Mouse (Mus musculus): ENCODE measurements around the gene Ntrk2. TPM values are rescaled to one million over a fixed set of nuclear protein-coding genes. Genes with fewer than 3 reads are reported as not detected.

Ntrk2 gene
- polyA plus RNA-seq, 1 experiment from 2014 or later: 4.7 TPM

DNA sequence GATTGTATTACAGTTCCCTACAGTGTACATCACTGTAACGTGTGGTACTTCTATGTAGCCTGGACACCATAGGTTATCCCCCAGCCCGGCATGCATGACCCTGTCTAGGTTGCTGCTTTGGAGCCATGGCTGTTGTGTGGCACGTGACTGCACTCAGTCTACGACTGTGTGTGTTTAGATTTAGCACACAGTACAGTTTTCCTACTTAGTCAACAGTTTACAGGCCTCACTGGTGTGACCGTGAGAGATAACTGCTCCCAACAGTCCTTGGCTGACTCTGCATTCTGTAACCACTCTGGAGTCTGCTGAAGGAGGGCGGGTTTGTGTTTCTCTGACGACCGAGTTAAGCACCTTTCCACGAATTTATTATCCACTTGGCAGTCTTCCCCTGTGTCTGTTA, 370.1 kb downstream of the Ntrk2 start:
- Histone ChIP-seq H3K36me3 (no peaks in the 10 kb centered on the region), H3K4me3 (no peak overlapping the region), H3K9me3 (no peaks in the 10 kb centered on the region), H3K27me3 (replicated peaks) (no peaks in the 10 kb centered on the region), H3K9ac (no peak overlapping the region), H3K27ac (replicated peaks) (no peak overlapping the region), H3K4me2 (no peak overlapping the region), H3K4me1 (0 out of 2 replicates have a peak, but pooled peaks cover under 1% of the 10 kb centered on the region)
- WGBS: 69% methylated on average over 9 of the region's 9 CpGs
- no peak for ATAC-seq (ENCODE audit: extremely low read depth, insufficient number of reproducible peaks, low FRiP score, low TSS enrichment)

GRCm38 (mm10) chr13:59177003-59177402, 370.6 kb downstream of the Ntrk2 start:
- no peak overlapping the region for H3K9ac ChIP-seq
- H3K9me3 ChIP-seq: no peaks in the 10 kb centered on the region
- H3K4me3 ChIP-seq: no peak overlapping the region
- no peaks in the 10 kb centered on the region for H3K27me3 ChIP-seq (replicated peaks)
- H3K4me2 ChIP-seq: no peak overlapping the region
- no peaks in the 10 kb centered on the region for H3K36me3 ChIP-seq
- WGBS: 78% methylated on average over 9 of the region's 9 CpGs
- ATAC-seq (ENCODE audit: extremely low read depth, insufficient number of reproducible peaks, low FRiP score, low TSS enrichment): no peak
- H3K27ac ChIP-seq (replicated peaks): no peak overlapping the region
- 0 out of 2 replicates have a peak, but pooled peaks cover 3% of the 10 kb centered on the region for H3K4me1 ChIP-seq

DNA sequence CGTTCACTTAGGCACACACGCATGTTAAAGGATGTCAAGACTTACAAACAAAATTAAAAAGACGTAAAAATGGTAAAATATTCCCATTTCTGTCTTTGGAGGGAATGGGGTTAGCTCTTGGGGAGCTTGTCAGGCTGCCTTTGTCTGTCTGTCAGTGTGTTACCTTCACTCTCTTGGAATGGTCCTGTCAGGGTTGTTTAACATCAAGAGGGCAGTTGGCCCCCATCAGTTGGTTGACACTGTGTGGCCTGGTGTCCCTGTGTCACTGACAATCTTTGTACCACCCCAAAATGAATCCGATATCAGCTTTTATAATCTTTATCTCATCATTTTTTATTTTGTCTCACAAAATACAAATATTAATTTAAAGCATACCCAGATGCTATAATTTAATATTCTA, 373.6 kb downstream of the Ntrk2 start:
- Histone ChIP-seq H3K36me3 (no peaks in the 10 kb centered on the region), H3K4me1 (0 out of 2 replicates have a peak, but pooled peaks cover 3% of the 10 kb centered on the region), H3K27me3 (replicated peaks) (no peaks in the 10 kb centered on the region), H3K4me3 (no peak overlapping the region), H3K27ac (replicated peaks) (no peak overlapping the region), H3K9me3 (no peaks in the 10 kb centered on the region), H3K4me2 (no peak overlapping the region), H3K9ac (no peak overlapping the region)
- 77% methylated on average over 4 of the region's 4 CpGs for WGBS
- ATAC-seq (ENCODE audit: extremely low read depth, insufficient number of reproducible peaks, low FRiP score, low TSS enrichment): no peak

GRCm38 (mm10) chr13:59180781-59181180, 374.4 kb downstream of the Ntrk2 start:
- ATAC-seq (ENCODE audit: extremely low read depth, insufficient number of reproducible peaks, low FRiP score, low TSS enrichment): no peak
- no peaks in the 10 kb centered on the region for H3K9me3 ChIP-seq
- no peaks in the 10 kb centered on the region for H3K36me3 ChIP-seq
- no peaks in the 10 kb centered on the region for H3K27me3 ChIP-seq (replicated peaks)
- H3K4me3 ChIP-seq: no peak overlapping the region
- H3K4me1 ChIP-seq: 0 out of 2 replicates have a peak, but pooled peaks cover 3% of the 10 kb centered on the region
- WGBS: 78% methylated on average over 10 of the region's 10 CpGs
- no peak overlapping the region for H3K4me2 ChIP-seq
- no peak overlapping the region for H3K27ac ChIP-seq (replicated peaks)
- no peak overlapping the region for H3K9ac ChIP-seq

GRCm38 (mm10) chr13:59181188-59181947, 375.0 kb downstream of the Ntrk2 start:
- Histone ChIP-seq H3K36me3 (no peaks in the 10 kb centered on the region), H3K9me3 (no peaks in the 10 kb centered on the region), H3K9ac (no peak overlapping the region), H3K4me3 (no peak overlapping the region), H3K4me1 (0 out of 2 replicates have a peak, but pooled peaks cover 3% of the 10 kb centered on the region), H3K27ac (replicated peaks) (no peak overlapping the region), H3K27me3 (replicated peaks) (no peaks in the 10 kb centered on the region), H3K4me2 (peak overlapping the region; percentile 33)
- no peak for ATAC-seq (ENCODE audit: extremely low read depth, insufficient number of reproducible peaks, low FRiP score, low TSS enrichment)
- WGBS: 52% methylated on average over 16 of the region's 16 CpGs

- no peak overlapping the region for H3K4me2 ChIP-seq
- H3K4me3 ChIP-seq: no peak overlapping the region
- H3K4me1 ChIP-seq: 0 out of 2 replicates have a peak, but pooled peaks cover 3% of the 10 kb centered on the region
- H3K36me3 ChIP-seq: no peaks in the 10 kb centered on the region
- H3K27me3 ChIP-seq (replicated peaks): no peaks in the 10 kb centered on the region
- no peak for ATAC-seq (ENCODE audit: extremely low read depth, insufficient number of reproducible peaks, low FRiP score, low TSS enrichment)
- 46% methylated on average over 5 of the region's 5 CpGs for WGBS
- no peak overlapping the region for H3K9ac ChIP-seq
- H3K9me3 ChIP-seq: no peaks in the 10 kb centered on the region
- H3K27ac ChIP-seq (replicated peaks): no peak overlapping the region
Measured at GRCm38 (mm10) chr13:59182630-59183029, 376.3 kb downstream of the Ntrk2 start.

Other genes with a start within 250 kb of the Ntrk2 start
- gene Slc28a3, start 195.7 kb upstream of the Ntrk2 start, polyA plus RNA-seq (2015; fragmentation: Nextera tagmentation; extraction: Ambion mirVana): not detected in 2 replicates